Mouse (Mus musculus) embryonic fibroblast, embryonic 13.5 days (primary cell): ENCODE data around the gene Sox15. TPM values are rescaled to one million over a fixed set of nuclear protein-coding genes. Genes with fewer than 3 reads are reported as not detected.
"Not testable (repeated sequence)": the region's sequence is repeated elsewhere in the genome, so short reads cannot be mapped to it uniquely, and the experiment has no call there.

Experiments
- H3K27ac ChIP-seq: 2 replicates; pipeline ENCODE4 v1.5.1; 2012; ENCODE audit warnings: low read length, control low read depth, inconsistent platforms; ENCODE audit not compliant: insufficient read depth
- H3K4me1 ChIP-seq: 2 replicates; pipeline ENCODE4 v1.6.1; 2011; ENCODE audit warnings: low read length; ENCODE audit not compliant: control insufficient read depth, insufficient read depth
- H3K4me3 ChIP-seq: 2 replicates; pipeline ENCODE4 v1.5.1; 2011; ENCODE audit warnings: mild to moderate bottlenecking, control low read depth, low read length; ENCODE audit not compliant: insufficient read depth
- CTCF ChIP-seq: IDR thresholded peaks from 2 replicates; pipeline ENCODE4 v1.5.1; 2011; ENCODE audit warnings: mild to moderate bottlenecking, control low read depth, low read length, moderate library complexity, borderline replicate concordance; ENCODE audit not compliant: insufficient read depth
- POLR2A ChIP-seq: IDR thresholded peaks from 2 replicates; pipeline ENCODE4 v1.6.1; 2011; ENCODE audit warnings: low read depth, mild to moderate bottlenecking, control low read depth, low read length, moderate library complexity
- polyA plus RNA-seq: library from polyadenylated mRNA; stranded (reverse); fragments of >200 nt; gene quantifications from 2 replicates; pipeline ENCODE4 v1.2.4, GENCODE M21; 2011; ENCODE audit warnings: low read depth; ENCODE audit not compliant: missing spikeins, insufficient read length

Gene Sox15
- polyA plus RNA-seq, 1 experiment: not detected

- H3K27ac ChIP-seq: no peak overlapping the region
- H3K4me1 ChIP-seq: no peaks in the 10 kb centered on the region
- TF ChIP-seq POLR2A (no peak), CTCF (no peak)
- no peak overlapping the region for H3K4me3 ChIP-seq
Measured at GRCm38 (mm10) chr11:69697396-69697795, 42.3 kb downstream of the Sox15 start.

GRCm38 (mm10) chr11:69698574-69698973 is 43.5 kb downstream of the Sox15 start:
- Histone ChIP-seq H3K27ac (no peak overlapping the region), H3K4me3 (no peak overlapping the region), H3K4me1 (no peaks in the 10 kb centered on the region)
- TF ChIP-seq CTCF: no peak
- no peak for TF ChIP-seq POLR2A

- no peak for TF ChIP-seq CTCF
- no peak for TF ChIP-seq POLR2A
- no peak overlapping the region for H3K4me3 ChIP-seq
- H3K27ac ChIP-seq: no peak overlapping the region
- no peaks in the 10 kb centered on the region for H3K4me1 ChIP-seq
Measured at GRCm38 (mm10) chr11:69699595-69699994, 44.5 kb downstream of the Sox15 start.

GRCm38 (mm10) chr11:69702886-69703285 is 47.8 kb downstream of the Sox15 start:
- not testable (repeated sequence) for H3K4me1 ChIP-seq, H3K4me3 ChIP-seq, H3K27ac ChIP-seq

GRCm38 (mm10) chr11:69703381-69703780 is 48.3 kb downstream of the Sox15 start:
- not testable (repeated sequence) for H3K4me3 ChIP-seq, H3K4me1 ChIP-seq, H3K27ac ChIP-seq

GRCm38 (mm10) chr11:69703814-69704612 is 48.9 kb downstream of the Sox15 start:
- Histone ChIP-seq H3K27ac (no peak overlapping the region), H3K4me1 (no peaks in the 10 kb centered on the region), H3K4me3 (no peak overlapping the region)
- TF ChIP-seq POLR2A (no peak), CTCF (no peak)

- no peaks in the 10 kb centered on the region for H3K4me1 ChIP-seq
- no peak overlapping the region for H3K27ac ChIP-seq
- no peak overlapping the region for H3K4me3 ChIP-seq
- no peak for TF ChIP-seq CTCF
- TF ChIP-seq POLR2A: no peak
Measured at GRCm38 (mm10) chr11:69704613-69705010, 49.5 kb downstream of the Sox15 start.

Other genes starting within 250 kb of the Sox15 start
- 31.8 and 33.4 TPM in 2 replicates for gene Kdm6b, start 241.6 kb upstream of the Sox15 start, polyA plus RNA-seq
- 0.21 TPM in 1 of 2 replicates, not detected in the other for gene Dnah2, start 106.2 kb upstream of the Sox15 start, polyA plus RNA-seq
- gene Efnb3, start 95.1 kb upstream of the Sox15 start, polyA plus RNA-seq: 0.45 and 2.6 TPM in 2 replicates
- 7.9 and 10.2 TPM in 2 replicates for gene Wrap53, start 75.1 kb upstream of the Sox15 start, polyA plus RNA-seq
- 159 and 160 TPM in 2 replicates for gene Trp53, start 75.0 kb upstream of the Sox15 start, polyA plus RNA-seq
- 0.58 and 2.7 TPM in 2 replicates for gene Atp1b2, start 49.4 kb upstream of the Sox15 start, polyA plus RNA-seq
- not detected in 2 replicates for gene Shbg, start 37.4 kb upstream of the Sox15 start, polyA plus RNA-seq
- gene Sat2, start 33.3 kb upstream of the Sox15 start, polyA plus RNA-seq: 11.7 and 13.6 TPM in 2 replicates
- gene Fxr2, start 22.3 kb upstream of the Sox15 start, polyA plus RNA-seq: 63.5 and 71.7 TPM in 2 replicates
- gene Mpdu1, start 7.3 kb downstream of the Sox15 start, polyA plus RNA-seq: 45.2 and 47.8 TPM in 2 replicates
- gene Cd68, start 10.8 kb downstream of the Sox15 start, polyA plus RNA-seq: 4.9 and 8.6 TPM in 2 replicates
- 717 and 781 TPM in 2 replicates for gene Eif4a1, start 17.1 kb downstream of the Sox15 start, polyA plus RNA-seq
- gene Senp3, start 26.8 kb downstream of the Sox15 start, polyA plus RNA-seq: 117 and 187 TPM in 2 replicates
- gene Tnfsf13, start 30.5 kb downstream of the Sox15 start, polyA plus RNA-seq: 0.85 and 1.5 TPM in 2 replicates
- gene Tnfsf12, start 40.5 kb downstream of the Sox15 start, polyA plus RNA-seq: 20.0 and 25.5 TPM in 2 replicates
- gene Tnfsfm13, start 40.8 kb downstream of the Sox15 start, polyA plus RNA-seq: 3.0 and 4.4 TPM in 2 replicates
- gene Polr2a, start 103.3 kb downstream of the Sox15 start, polyA plus RNA-seq: 82.6 and 90.9 TPM in 2 replicates
- gene Slc35g3, start 106.7 kb downstream of the Sox15 start, polyA plus RNA-seq: not detected in 2 replicates
- 22.6 and 28.5 TPM in 2 replicates for gene Zbtb4, start 110.6 kb downstream of the Sox15 start, polyA plus RNA-seq
- gene Chrnb1, start 140.6 kb downstream of the Sox15 start, polyA plus RNA-seq: 4.6 and 7.2 TPM in 2 replicates
- gene Fgf11, start 146.5 kb downstream of the Sox15 start, polyA plus RNA-seq: 1.1 and 2.5 TPM in 2 replicates
- gene Tmem102, start 150.3 kb downstream of the Sox15 start, polyA plus RNA-seq: not detected in 2 replicates
- not detected in 2 replicates for gene Gm39566, start 160.0 kb downstream of the Sox15 start, polyA plus RNA-seq
- not detected in 2 replicates for gene Spem2, start 163.2 kb downstream of the Sox15 start, polyA plus RNA-seq
- not detected in 2 replicates for gene Spem1, start 166.9 kb downstream of the Sox15 start, polyA plus RNA-seq
- gene Nlgn2, start 182.5 kb downstream of the Sox15 start, polyA plus RNA-seq: 33.8 and 42.0 TPM in 2 replicates
- gene Tmem256, start 183.2 kb downstream of the Sox15 start, polyA plus RNA-seq: 72.1 and 94.8 TPM in 2 replicates
- 120 and 128 TPM in 2 replicates for gene Plscr3, start 191.1 kb downstream of the Sox15 start, polyA plus RNA-seq
- gene Tnk1, start 203.4 kb downstream of the Sox15 start, polyA plus RNA-seq: not detected in 2 replicates
- not detected in 2 replicates for gene Tmem95, start 222.7 kb downstream of the Sox15 start, polyA plus RNA-seq
- gene Kctd11, start 226.1 kb downstream of the Sox15 start, polyA plus RNA-seq: 20.7 and 26.0 TPM in 2 replicates
- gene Acap1, start 240.2 kb downstream of the Sox15 start, polyA plus RNA-seq: not detected in 2 replicates
- gene 2810408A11Rik, start 245.7 kb downstream of the Sox15 start, polyA plus RNA-seq: 3.5 and 4.9 TPM in 2 replicates
- gene Neurl4, start 245.8 kb downstream of the Sox15 start, polyA plus RNA-seq: 30.8 and 31.8 TPM in 2 replicates